Mouse (Mus musculus): ENCODE data around the gene Arhgef18. TPM values are rescaled to one million over a fixed set of nuclear protein-coding genes. Genes with fewer than 3 reads are reported as not detected.

Arhgef18 gene
- polyA plus RNA-seq, 1 experiment from 2014 or later: 12.1 TPM

GRCm38 (mm10) chr8:3451992-3452391 lies 59.2 kb downstream of the Arhgef18 start:
- H3K4me2 ChIP-seq (ENCODE audit: low read length): no peak overlapping the region
- no peak overlapping the region for H3K4me3 ChIP-seq (ENCODE audit: low read depth, low read length)
- no peak overlapping the region for H3K27ac ChIP-seq (ENCODE audit: low read length)
- no peaks in the 10 kb centered on the region for H3K27me3 ChIP-seq (ENCODE audit: control insufficient read depth, insufficient read depth, low read depth, low read length)
- no peak overlapping the region for H3K9ac ChIP-seq (ENCODE audit: low read depth, low read length)
- peaks cover 48% of the 10 kb centered on the region for H3K36me3 ChIP-seq (ENCODE audit: control insufficient read depth, insufficient read depth, low read length)
- no peaks in the 10 kb centered on the region for H3K9me3 ChIP-seq (replicated peaks; ENCODE audit: control insufficient read depth, low read length, poor library complexity, severe bottlenecking)
- no peaks in the 10 kb centered on the region for H3K4me1 ChIP-seq (ENCODE audit: control insufficient read depth, insufficient read depth, low read length)
- 96% methylated on average over 25 of the region's 25 CpGs for WGBS
- ATAC-seq: no peak

GRCm38 (mm10) chr8:3463248-3463647 lies 70.4 kb downstream of the Arhgef18 start:
- no peak overlapping the region for H3K9ac ChIP-seq (ENCODE audit: low read depth, low read length)
- H3K4me1 ChIP-seq (ENCODE audit: control insufficient read depth, insufficient read depth, low read length): peaks cover 14% of the 10 kb centered on the region
- H3K27ac ChIP-seq (ENCODE audit: low read length): no peak overlapping the region
- no peaks in the 10 kb centered on the region for H3K27me3 ChIP-seq (ENCODE audit: control insufficient read depth, insufficient read depth, low read depth, low read length)
- WGBS: 94% methylated on average over 2 of the region's 2 CpGs
- no peak overlapping the region for H3K4me3 ChIP-seq (ENCODE audit: low read depth, low read length)
- no peak overlapping the region for H3K4me2 ChIP-seq (ENCODE audit: low read length)
- no peaks in the 10 kb centered on the region for H3K36me3 ChIP-seq (ENCODE audit: control insufficient read depth, insufficient read depth, low read length)
- no peaks in the 10 kb centered on the region for H3K9me3 ChIP-seq (replicated peaks; ENCODE audit: control insufficient read depth, low read length, poor library complexity, severe bottlenecking)
- ATAC-seq: no peak

DNA sequence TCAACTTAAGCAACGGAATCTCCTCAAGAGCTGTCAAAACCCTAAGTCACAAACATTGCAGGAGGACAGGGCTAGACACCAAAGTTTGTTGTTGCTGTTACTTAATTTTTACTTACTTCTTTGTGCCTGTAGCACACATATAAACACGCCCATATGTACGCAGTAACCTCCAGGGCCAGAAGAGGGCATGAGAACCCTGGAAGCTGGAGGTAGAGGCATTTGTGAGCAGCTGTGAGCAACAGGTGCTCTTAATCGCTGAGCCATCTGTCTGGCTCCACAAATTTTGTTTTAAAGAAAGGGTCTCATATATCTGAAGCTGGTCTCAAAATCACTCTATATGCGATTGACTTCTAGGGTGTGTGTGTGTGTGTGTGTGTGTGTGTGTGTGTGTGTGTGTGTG lies 71.5 kb downstream of the Arhgef18 start:
- Histone ChIP-seq H3K4me3 (ENCODE audit: low read depth, low read length) (no peak overlapping the region), H3K9ac (ENCODE audit: low read depth, low read length) (no peak overlapping the region), H3K4me2 (ENCODE audit: low read length) (no peak overlapping the region), H3K4me1 (ENCODE audit: control insufficient read depth, insufficient read depth, low read length) (peaks cover 15% of the 10 kb centered on the region), H3K27me3 (ENCODE audit: control insufficient read depth, insufficient read depth, low read depth, low read length) (no peaks in the 10 kb centered on the region), H3K27ac (ENCODE audit: low read length) (no peak overlapping the region), H3K36me3 (ENCODE audit: control insufficient read depth, insufficient read depth, low read length) (no peaks in the 10 kb centered on the region), H3K9me3 (replicated peaks; ENCODE audit: control insufficient read depth, low read length, poor library complexity, severe bottlenecking) (no peaks in the 10 kb centered on the region)
- ATAC-seq: no peak
- 55% methylated on average over 5 of the region's 5 CpGs for WGBS

- peak within 1 kb of the TSS; percentile 66 for H3K9ac ChIP-seq (ENCODE audit: low read depth, low read length)
- H3K4me2 ChIP-seq (ENCODE audit: low read length): peak within 1 kb of the TSS; percentile 72
- ATAC-seq: peak; percentile 95
- WGBS: 6% methylated on average over 32 of the region's 32 CpGs
- peaks cover 15% of the 10 kb centered on the region for H3K4me1 ChIP-seq (ENCODE audit: control insufficient read depth, insufficient read depth, low read length)
- peak within 1 kb of the TSS; percentile 50 for H3K4me3 ChIP-seq (ENCODE audit: low read depth, low read length)
- no peaks in the 10 kb centered on the region for H3K36me3 ChIP-seq (ENCODE audit: control insufficient read depth, insufficient read depth, low read length)
- peak within 1 kb of the TSS; percentile 87 for H3K27ac ChIP-seq (ENCODE audit: low read length)
- H3K9me3 ChIP-seq (replicated peaks; ENCODE audit: control insufficient read depth, low read length, poor library complexity, severe bottlenecking): no peaks in the 10 kb centered on the region
- H3K27me3 ChIP-seq (ENCODE audit: control insufficient read depth, insufficient read depth, low read depth, low read length): no peaks in the 10 kb centered on the region
These were observed 74.4 kb downstream of the Arhgef18 start, which contains the start of gene Pex11g for GRCm38 (mm10) chr8:3467006-3467885. Pex11g (minus strand) TSS chr8:3467680.

GRCm38 (mm10) chr8:3467886-3468545 lies 75.2 kb downstream of the Arhgef18 start:
- Histone ChIP-seq H3K4me1 (ENCODE audit: control insufficient read depth, insufficient read depth, low read length) (peaks cover 15% of the 10 kb centered on the region), H3K4me2 (ENCODE audit: low read length) (peak overlapping the region; percentile 72), H3K9me3 (replicated peaks; ENCODE audit: control insufficient read depth, low read length, poor library complexity, severe bottlenecking) (no peaks in the 10 kb centered on the region), H3K36me3 (ENCODE audit: control insufficient read depth, insufficient read depth, low read length) (no peaks in the 10 kb centered on the region), H3K27ac (ENCODE audit: low read length) (peak overlapping the region; percentile 87), H3K9ac (ENCODE audit: low read depth, low read length) (peak overlapping the region; percentile 66), H3K27me3 (ENCODE audit: control insufficient read depth, insufficient read depth, low read depth, low read length) (no peaks in the 10 kb centered on the region), H3K4me3 (ENCODE audit: low read depth, low read length) (peak overlapping the region; percentile 50)
- 46% methylated on average over 9 of the region's 9 CpGs for WGBS
- peak; percentile 19; the same call in 1 of the 2 replicates for ATAC-seq

GRCm38 (mm10) chr8:3468838-3469237 lies 76.0 kb downstream of the Arhgef18 start:
- Histone ChIP-seq H3K4me2 (ENCODE audit: low read length) (no peak overlapping the region), H3K4me1 (ENCODE audit: control insufficient read depth, insufficient read depth, low read length) (peaks cover 15% of the 10 kb centered on the region), H3K9ac (ENCODE audit: low read depth, low read length) (no peak overlapping the region), H3K4me3 (ENCODE audit: low read depth, low read length) (no peak overlapping the region), H3K27me3 (ENCODE audit: control insufficient read depth, insufficient read depth, low read depth, low read length) (no peaks in the 10 kb centered on the region), H3K27ac (ENCODE audit: low read length) (no peak overlapping the region), H3K36me3 (ENCODE audit: control insufficient read depth, insufficient read depth, low read length) (no peaks in the 10 kb centered on the region), H3K9me3 (replicated peaks; ENCODE audit: control insufficient read depth, low read length, poor library complexity, severe bottlenecking) (no peaks in the 10 kb centered on the region)
- WGBS: 81% methylated on average over 1 of the region's 1 CpGs
- no peak for ATAC-seq

DNA sequence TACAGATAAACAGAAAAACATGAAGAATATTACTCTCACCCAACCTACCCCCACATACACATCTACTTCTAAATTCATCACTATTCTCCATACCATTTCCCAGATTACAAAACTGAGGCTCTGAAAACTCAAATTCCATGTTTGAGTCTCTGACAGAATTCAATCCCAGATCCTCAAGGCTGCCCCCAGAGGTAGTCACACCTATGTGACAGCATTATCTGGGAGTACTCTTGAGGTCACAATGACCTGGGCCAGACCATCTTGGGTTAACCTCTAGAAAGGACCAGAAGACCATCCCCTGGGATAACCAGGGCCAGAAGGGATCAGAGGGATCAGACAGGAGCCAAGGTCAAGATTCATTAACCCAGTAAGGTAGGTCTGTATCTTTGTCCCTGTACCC lies 77.8 kb downstream of the Arhgef18 start, which contains the start of gene Tex45:
Gene Tex45, plus strand, starts transcription at position 301 of the 400 bp plus-strand sequence.
- Histone ChIP-seq H3K4me2 (ENCODE audit: low read length) (no peak within 1 kb of the TSS), H3K36me3 (ENCODE audit: control insufficient read depth, insufficient read depth, low read length) (no peaks in the 10 kb centered on the region), H3K27ac (ENCODE audit: low read length) (no peak within 1 kb of the TSS), H3K4me3 (ENCODE audit: low read depth, low read length) (no peak within 1 kb of the TSS), H3K9ac (ENCODE audit: low read depth, low read length) (no peak within 1 kb of the TSS), H3K9me3 (replicated peaks; ENCODE audit: control insufficient read depth, low read length, poor library complexity, severe bottlenecking) (no peaks in the 10 kb centered on the region), H3K27me3 (ENCODE audit: control insufficient read depth, insufficient read depth, low read depth, low read length) (no peaks in the 10 kb centered on the region), H3K4me1 (ENCODE audit: control insufficient read depth, insufficient read depth, low read length) (peaks cover 15% of the 10 kb centered on the region)
- ATAC-seq: no peak

- Histone ChIP-seq H3K9ac (ENCODE audit: low read depth, low read length) (peak overlapping the region; percentile 43), H3K9me3 (replicated peaks; ENCODE audit: control insufficient read depth, low read length, poor library complexity, severe bottlenecking) (no peaks in the 10 kb centered on the region), H3K4me3 (ENCODE audit: low read depth, low read length) (peak overlapping the region; percentile 25), H3K36me3 (ENCODE audit: control insufficient read depth, insufficient read depth, low read length) (no peaks in the 10 kb centered on the region), H3K27me3 (ENCODE audit: control insufficient read depth, insufficient read depth, low read depth, low read length) (no peaks in the 10 kb centered on the region), H3K27ac (ENCODE audit: low read length) (no peak overlapping the region), H3K4me1 (ENCODE audit: control insufficient read depth, insufficient read depth, low read length) (no peaks in the 10 kb centered on the region), H3K4me2 (ENCODE audit: low read length) (peak overlapping the region; percentile 52)
- 26% methylated on average over 37 of the region's 37 CpGs for WGBS
- ATAC-seq: peak; percentile 64
These were observed 83.1 kb downstream of the Arhgef18 start for GRCm38 (mm10) chr8:3475715-3476429.

All from midbrain, embryonic 16.5 days (tissue).